Mouse (Mus musculus): ENCODE measurements around the gene Cisd1.
A peak's percentile ranks its signal among the peaks of the same experiment; 100 is the strongest.

Gene Cisd1

GRCm38 (mm10) chr10:71327386-71327785, 17.4 kb downstream of the Cisd1 start:
- DNase-seq (ENCODE audit: low spot score in 2 of 2), result no peak

GRCm38 (mm10) chr10:71326789-71327188, 18.0 kb downstream of the Cisd1 start:
- peak in 1 of 2 experiments; percentile 73 for DNase-seq (ENCODE audit: low spot score in 2 of 2)

GRCm38 (mm10) chr10:71326123-71326522, 18.6 kb downstream of the Cisd1 start:
- DNase-seq (ENCODE audit: low spot score in 2 of 2), result no peak

- no peak for DNase-seq (ENCODE audit: low spot score in 2 of 2)
These were observed 21.1 kb downstream of the Cisd1 start for GRCm38 (mm10) chr10:71323669-71324068.

- DNase-seq (ENCODE audit: low spot score in 2 of 2), result no peak
These were observed 28.3 kb downstream of the Cisd1 start for GRCm38 (mm10) chr10:71316497-71316896.

GRCm38 (mm10) chr10:71316056-71316455, 28.7 kb downstream of the Cisd1 start:
- no peak for DNase-seq (ENCODE audit: low spot score in 2 of 2)

- DNase-seq (ENCODE audit: low spot score in 2 of 2), result no peak
These were observed 30.2 kb downstream of the Cisd1 start for GRCm38 (mm10) chr10:71314596-71314995.

GRCm38 (mm10) chr10:71310288-71310687, 34.5 kb downstream of the Cisd1 start:
- DNase-seq (ENCODE audit: low spot score in 2 of 2), result no peak

GRCm38 (mm10) chr10:71308199-71308598, 36.6 kb downstream of the Cisd1 start:
- no peak for DNase-seq (ENCODE audit: low spot score in 2 of 2)

GRCm38 (mm10) chr10:71306759-71307158, 38.0 kb downstream of the Cisd1 start:
- no peak for DNase-seq (ENCODE audit: low spot score in 2 of 2)

- DNase-seq (ENCODE audit: low spot score in 2 of 2), result peak in 1 of 2 experiments; percentile 37
These were observed 38.6 kb downstream of the Cisd1 start for GRCm38 (mm10) chr10:71306190-71306589.

- peak in 1 of 2 experiments; percentile 42 for DNase-seq (ENCODE audit: low spot score in 2 of 2)
These were observed 42.3 kb downstream of the Cisd1 start for GRCm38 (mm10) chr10:71302490-71302889.

GRCm38 (mm10) chr10:71300161-71300560, 44.6 kb downstream of the Cisd1 start:
- DNase-seq (ENCODE audit: low spot score in 2 of 2), result no peak

- no peak for DNase-seq (ENCODE audit: low spot score in 2 of 2)
These were observed 51.5 kb downstream of the Cisd1 start for GRCm38 (mm10) chr10:71293245-71293644.

GRCm38 (mm10) chr10:71292254-71292653, 52.5 kb downstream of the Cisd1 start:
- no peak for DNase-seq (ENCODE audit: low spot score in 2 of 2)

- DNase-seq (ENCODE audit: low spot score in 2 of 2), result no peak
These were observed 53.0 kb downstream of the Cisd1 start for GRCm38 (mm10) chr10:71291801-71292200.

- no peak for DNase-seq (ENCODE audit: low spot score in 2 of 2)
These were observed 53.5 kb downstream of the Cisd1 start for GRCm38 (mm10) chr10:71291179-71291661.

- DNase-seq (ENCODE audit: low spot score in 2 of 2), result peak; percentile 72 to 88
These were observed 59.6 kb downstream of the Cisd1 start, which contains the start of gene Ube2d1 for GRCm38 (mm10) chr10:71285126-71285580. Gene Ube2d1, minus strand, starts transcription at chr10:71285262.

GRCm38 (mm10) chr10:71284511-71285125, 60.1 kb downstream of the Cisd1 start:
- DNase-seq (ENCODE audit: low spot score in 2 of 2), result no peak

GRCm38 (mm10) chr10:71284131-71284510, 60.6 kb downstream of the Cisd1 start:
- DNase-seq (ENCODE audit: low spot score in 2 of 2), result no peak

Measured in left cerebral cortex, adult 9 months (tissue).